Mouse (Mus musculus) hindbrain, embryonic 13.5 days (tissue): ENCODE results near the gene D230025D16Rik. TPM values are rescaled to one million over a fixed set of nuclear protein-coding genes. Genes with fewer than 3 reads are reported as not detected.

Experiments used
- polyA plus RNA-seq: library from polyadenylated mRNA; unstranded; fragments of >200 nt; fragmentation: Nextera tagmentation; extraction: Ambion mirVana; gene quantifications from 2 replicates; pipeline ENCODE4 v1.2.1, GENCODE M21; 2015

Gene D230025D16Rik
- polyA plus RNA-seq, 1 experiment from 2014 or later = 29.5 TPM

Other genes with a start within 250 kb of the D230025D16Rik start
- not detected in 2 replicates for gene Ces2h, start 224.3 kb upstream of the D230025D16Rik start, polyA plus RNA-seq
- not detected in 2 replicates for gene Ces3a, start 176.5 kb upstream of the D230025D16Rik start, polyA plus RNA-seq
- not detected in 2 replicates for gene Ces3b, start 141.4 kb upstream of the D230025D16Rik start, polyA plus RNA-seq
- not detected in 2 replicates for gene Ces4a, start 93.3 kb upstream of the D230025D16Rik start, polyA plus RNA-seq
- 33.0 and 35.6 TPM in 2 replicates for gene Cbfb, start 54.5 kb upstream of the D230025D16Rik start, polyA plus RNA-seq
- 6.2 and 6.7 TPM in 2 replicates for gene B3gnt9, start 30.0 kb downstream of the D230025D16Rik start, polyA plus RNA-seq
- 19.9 and 21.1 TPM in 2 replicates for gene Tradd, start 39.5 kb downstream of the D230025D16Rik start, polyA plus RNA-seq
- 1.1 and 1.2 TPM in 2 replicates for gene Fbxl8, start 39.5 kb downstream of the D230025D16Rik start, polyA plus RNA-seq
- 0.27 and 0.44 TPM in 2 replicates for gene Hsf4, start 44.7 kb downstream of the D230025D16Rik start, polyA plus RNA-seq
- 3.9 and 4.5 TPM in 2 replicates for gene Nol3, start 51.0 kb downstream of the D230025D16Rik start, polyA plus RNA-seq
- gene 4931428F04Rik, start 64.7 kb downstream of the D230025D16Rik start, polyA plus RNA-seq = 114 and 119 TPM in 2 replicates
- gene Exoc3l, start 71.0 kb downstream of the D230025D16Rik start, polyA plus RNA-seq = 14.3 and 14.6 TPM in 2 replicates
- 45.6 and 47.0 TPM in 2 replicates for gene E2f4, start 72.5 kb downstream of the D230025D16Rik start, polyA plus RNA-seq
- 1.5 and 1.6 TPM in 2 replicates for gene Elmo3, start 80.5 kb downstream of the D230025D16Rik start, polyA plus RNA-seq
- 0.82 and 1.4 TPM in 2 replicates for gene Lrrc29, start 101.1 kb downstream of the D230025D16Rik start, polyA plus RNA-seq
- 133 and 136 TPM in 2 replicates for gene Tmem208, start 101.2 kb downstream of the D230025D16Rik start, polyA plus RNA-seq
- gene Fhod1, start 122.8 kb downstream of the D230025D16Rik start, polyA plus RNA-seq = 0.74 and 0.76 TPM in 2 replicates
- gene Slc9a5, start 123.7 kb downstream of the D230025D16Rik start, polyA plus RNA-seq = 7.3 and 7.4 TPM in 2 replicates
- 1.6 and 1.9 TPM in 2 replicates for gene Plekhg4, start 148.1 kb downstream of the D230025D16Rik start, polyA plus RNA-seq
- not detected in 2 replicates for gene Kctd19, start 188.4 kb downstream of the D230025D16Rik start, polyA plus RNA-seq
- gene Lrrc36, start 188.4 kb downstream of the D230025D16Rik start, polyA plus RNA-seq = 1.1 and 1.7 TPM in 2 replicates
- 170 and 181 TPM in 2 replicates for gene Tppp3, start 246.4 kb downstream of the D230025D16Rik start, polyA plus RNA-seq